ENCODE assay signal across 9 mouse cellular contexts in genomic region chr19:61151372-61151700, GRCm38 (mm10). TPM values are rescaled to one million over a fixed set of nuclear protein-coding genes. Genes with fewer than 3 reads are reported as not detected.
DNase-seq lines count a peak whose midpoint lies in the region; ATAC-seq and TF ChIP-seq lines count a peak whose summit lies in the region.
"Had no signal": no experiment of that assay in that cellular context is flagged by ENCODE, and none has a peak within 500 bp of the region (broad histone marks: within the 10 kb centered on the region; RNA-seq: fewer than 3 reads in every experiment).

No protein-coding gene starts in this region.

- 0 out of 2 replicates have a peak, but pooled peaks have one; percentile 20 for ATAC-seq in forebrain, embryonic 14.5 days
- peak; percentile 94 for ATAC-seq in kidney, embryonic 15.5 days (replicated peaks; ENCODE audit: low FRiP score)

- H3K9ac ChIP-seq in forebrain, embryonic 14.5 days (ENCODE audit: low read length), result peak overlapping the region; percentile 50
- peak overlapping the region; percentile 37; the same call in 1 of the 2 replicates for H3K9ac ChIP-seq in kidney, embryonic 15.5 days

- H3K4me3 ChIP-seq in cerebellum, adult 2 months (replicated peaks; ENCODE audit: insufficient read depth, low read depth, low read length), result peak overlapping the region; percentile 41
- H3K4me3 ChIP-seq in forebrain, embryonic 14.5 days (ENCODE audit: low read depth, low read length), result peak overlapping the region; percentile 29
- peak overlapping the region; percentile 52 for H3K4me3 ChIP-seq in kidney, embryonic 15.5 days (replicated peaks)

- no peaks in the 10 kb centered on the region; the same call in 1 of the 2 replicates for H3K4me1 ChIP-seq in cerebellum, adult 2 months (ENCODE audit: control insufficient read depth, insufficient read depth, low read length)
- peaks cover 6% of the 10 kb centered on the region for H3K4me1 ChIP-seq in forebrain, embryonic 14.5 days (ENCODE audit: control insufficient read depth, insufficient read depth, low read length)
- 0 out of 2 replicates have a peak, but pooled peaks cover 3% of the 10 kb centered on the region for H3K4me1 ChIP-seq in kidney, embryonic 15.5 days

- H3K27ac ChIP-seq in cerebellum, adult 2 months (ENCODE audit: insufficient read depth, low read length), result no peak overlapping the region
- no peak overlapping the region for H3K27ac ChIP-seq in forebrain, embryonic 14.5 days (ENCODE audit: low read depth, low read length)
- H3K27ac ChIP-seq in kidney, embryonic 15.5 days, result no peak overlapping the region

- no peaks in the 10 kb centered on the region for H3K27me3 ChIP-seq in cerebellum, adult 2 months (ENCODE audit: control insufficient read depth, insufficient read depth, low read length)
- no peaks in the 10 kb centered on the region for H3K27me3 ChIP-seq in forebrain, embryonic 14.5 days (replicated peaks; ENCODE audit: control insufficient read depth, insufficient read depth, low read length)
- 0 out of 2 replicates have a peak, but pooled peaks cover 13% of the 10 kb centered on the region for H3K27me3 ChIP-seq in kidney, embryonic 15.5 days

- H3K4me2 ChIP-seq in forebrain, embryonic 14.5 days (ENCODE audit: low read length), result peak overlapping the region; percentile 66
- peak overlapping the region; percentile 87 for H3K4me2 ChIP-seq in kidney, embryonic 15.5 days

- DNase-seq in cerebellum, adult 2 months, result no peak
- no peak for DNase-seq in cerebellum, adult 9-11 months
- peak; percentile 57 for DNase-seq in R1 (ENCODE audit: low read depth, low spot score)
- DNase-seq in forebrain, embryonic 14.5 days (ENCODE audit: low spot score), result peak; percentile 2
- peak; percentile 21 for DNase-seq in lung, postnatal 10 days
- DNase-seq in spleen, postnatal 14 days (ENCODE audit: low spot score in 2 of 2), result peak; percentile 8 to 11
- DNase-seq in layer of hippocampus, postnatal 25 days (ENCODE audit: extremely low spot score in 1 of 2, low spot score in 1 of 2), result no peak

- WGBS in cerebellum, adult 2 months, result 9% methylated on average over 8 of the region's 8 CpGs
- 8% methylated on average over 8 of the region's 8 CpGs for WGBS in forebrain, embryonic 14.5 days
- WGBS in kidney, embryonic 15.5 days, result 5% methylated on average over 8 of the region's 8 CpGs

- no peaks in the 10 kb centered on the region for H3K9me3 ChIP-seq in forebrain, embryonic 14.5 days (replicated peaks; ENCODE audit: control insufficient read depth, low read length)
- H3K9me3 ChIP-seq in kidney, embryonic 15.5 days (replicated peaks), result no peaks in the 10 kb centered on the region

- no peaks in the 10 kb centered on the region for H3K36me3 ChIP-seq in forebrain, embryonic 14.5 days (ENCODE audit: control insufficient read depth, insufficient read depth, low read length)
- H3K36me3 ChIP-seq in kidney, embryonic 15.5 days, result no peaks in the 10 kb centered on the region

- no peak for TF ChIP-seq CTCF in cerebellum, adult 2 months (IDR thresholded peaks at IDR 0.05; ENCODE audit: borderline replicate concordance, insufficient read depth, low read depth, low read length)

- TF ChIP-seq POLR2A in cerebellum, adult 2 months (IDR thresholded peaks at IDR 0.05; ENCODE audit: borderline replicate concordance, insufficient read depth, low read length), result no peak

RNA-seq across cellular contexts. Expression of gene Zfp950, which starts 10.7 kb away (rescaled TPM):
- polyA plus RNA-seq in cerebellum, adult 2 months (2012; rRNA removed), result 28.6 and 29.8 TPM in 2 replicates
- polyA plus RNA-seq in forebrain, embryonic 14.5 days (2014; fragmentation: Nextera tagmentation; extraction: Ambion mirVana), result 36.0 and 39.2 TPM in 2 replicates
- polyA plus RNA-seq in kidney, embryonic 15.5 days (2015; fragmentation: Nextera tagmentation; extraction: Ambion mirVana), result 37.4 and 44.4 TPM in 2 replicates
- 10 to 100 TPM; 34.6 to 39.4 TPM for total RNA-seq in layer of hippocampus, postnatal 25 days (2021)

RNA-seq across cellular contexts. Expression of gene Gm7102, which starts 24.8 kb away (rescaled TPM):
- polyA plus RNA-seq in cerebellum, adult 2 months (2012; rRNA removed), result 0.07 TPM in 1 of 2 replicates, not detected in the other
- polyA plus RNA-seq in forebrain, embryonic 14.5 days (2014; fragmentation: Nextera tagmentation; extraction: Ambion mirVana), result not detected in 2 replicates
- polyA plus RNA-seq in kidney, embryonic 15.5 days (2015; fragmentation: Nextera tagmentation; extraction: Ambion mirVana), result 0.15 and 0.17 TPM in 2 replicates
- total RNA-seq in layer of hippocampus, postnatal 25 days (2021), result not detected
- polyA plus RNA-seq: C2C12 had no signal

RNA-seq across cellular contexts. Expression of gene Gm6020, which starts 32.4 kb away (rescaled TPM):
- not detected in 2 replicates for polyA plus RNA-seq in cerebellum, adult 2 months (2012; rRNA removed)
- polyA plus RNA-seq in forebrain, embryonic 14.5 days (2014; fragmentation: Nextera tagmentation; extraction: Ambion mirVana), result not detected in 2 replicates
- polyA plus RNA-seq in kidney, embryonic 15.5 days (2015; fragmentation: Nextera tagmentation; extraction: Ambion mirVana), result not detected in 2 replicates
- total RNA-seq in layer of hippocampus, postnatal 25 days (2021), result not detected
- polyA plus RNA-seq: C2C12 had no signal

Comparison
In these comparisons a context has a peak if more than half of its experiments do, and no peak if none do; other contexts are left out.
1. DNase-seq: peak in R1 (single experiment), forebrain, embryonic 14.5 days (single experiment), lung, postnatal 10 days (single experiment) and spleen, postnatal 14 days (2 of 2); none in cerebellum, adult 2 months (0 of 2), cerebellum, adult 9-11 months (single experiment) and layer of hippocampus, postnatal 25 days (0 of 2).
2. Peak in every context shown above with its lines, with median percentiles within 50 percentile points of each other: H3K4me3 ChIP-seq.